Mouse (Mus musculus) naive thymus-derived CD4-positive, alpha-beta T cell, adult 2 months (primary cell): ENCODE data around the gene Sun2.

ENCODE experiments used
- DNase-seq: peaks from one replicate; pipeline ENCODE4 v3.0.0-alpha.2; 2011; ENCODE audit warnings: low read depth

Sun2 gene

DNA sequence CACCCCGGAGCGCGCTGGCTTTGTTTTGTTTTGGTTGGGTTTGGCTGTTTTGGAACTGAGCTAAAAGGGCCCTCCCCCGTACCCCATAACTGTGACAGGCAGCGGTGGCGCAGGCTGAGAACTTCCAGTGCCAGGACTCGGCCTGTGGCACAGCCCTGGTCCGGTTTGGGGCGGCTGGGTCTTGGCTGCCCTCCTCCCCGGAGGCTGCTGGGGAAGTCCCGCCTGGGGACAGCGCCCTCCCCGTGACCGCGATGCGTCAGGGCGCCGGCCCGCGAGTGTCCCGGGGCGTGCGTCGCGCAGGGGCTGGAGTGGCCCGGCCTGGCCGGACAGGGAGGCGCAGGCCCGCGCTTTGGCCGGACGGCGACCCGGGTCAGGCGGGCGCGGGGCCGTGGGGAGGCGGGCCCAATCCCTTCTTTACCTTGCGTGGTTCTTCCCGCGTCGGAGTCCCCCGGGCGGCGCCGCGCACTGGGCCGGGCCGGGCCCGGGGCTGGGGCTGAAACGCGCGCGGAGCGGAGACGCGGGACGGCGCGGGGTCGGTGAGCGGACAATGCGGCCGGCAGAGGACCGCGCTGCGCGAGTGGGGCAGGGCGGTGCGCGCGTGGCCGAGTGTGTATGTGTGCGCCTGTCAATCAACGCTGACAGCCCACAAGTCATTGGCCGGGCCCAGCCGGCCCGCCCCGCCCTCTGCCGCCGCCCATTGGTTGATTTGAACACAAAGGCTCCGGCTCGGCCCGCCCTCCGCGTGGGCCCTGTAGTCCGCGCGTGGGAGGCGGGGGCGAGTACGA, at the start of gene Sun2:
Gene Sun2 (minus strand): TSS at position 616 of the 785 bp plus-strand sequence.
- DNase-seq = peak; percentile 93

DNA sequence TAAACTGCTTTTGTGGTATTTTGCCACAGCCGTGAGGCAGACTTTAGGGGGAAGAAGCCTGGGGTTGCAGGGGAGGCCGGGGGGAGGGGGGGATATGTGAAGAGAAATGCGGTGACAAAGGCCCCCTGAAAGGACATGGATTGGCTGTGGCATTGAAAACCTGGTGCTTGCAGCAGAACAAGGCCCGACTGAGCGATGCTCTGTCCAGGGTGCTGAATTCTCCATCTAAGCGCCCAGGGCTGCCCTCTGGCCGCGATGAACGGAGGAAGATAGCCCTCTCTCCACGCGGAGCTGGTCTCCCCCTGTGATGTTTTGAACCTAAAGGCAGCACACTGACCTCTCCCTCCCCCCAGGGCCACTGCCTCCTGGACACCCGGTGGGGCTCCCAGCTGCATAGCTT, 49.2 kb upstream of the Sun2 start:
- DNase-seq = peak; percentile 60

- no peak for DNase-seq
Observed at GRCm38 (mm10) chr15:79790905-79791304, 48.6 kb upstream of the Sun2 start.

DNA sequence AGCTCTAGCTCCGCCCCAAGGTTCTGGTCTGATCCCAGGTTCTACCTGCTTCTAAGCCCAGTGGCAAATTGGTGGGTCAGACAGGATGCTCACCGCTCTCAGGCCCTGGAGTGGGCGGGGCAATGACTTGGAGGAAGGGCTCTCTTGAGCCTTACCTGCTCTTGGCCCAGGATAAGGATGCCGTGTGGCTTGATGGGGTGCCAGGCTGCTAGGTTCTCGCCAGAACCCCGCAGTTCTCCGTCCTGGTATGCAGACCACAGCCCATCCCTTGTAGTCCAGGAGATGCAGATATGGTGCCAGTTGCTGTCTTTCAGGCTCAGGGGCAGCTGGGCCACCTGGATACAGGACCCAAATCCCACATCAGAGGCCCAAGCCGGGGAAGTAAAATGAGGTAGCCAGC, 47.8 kb upstream of the Sun2 start:
- no peak for DNase-seq

GRCm38 (mm10) chr15:79787815-79788214, 45.5 kb upstream of the Sun2 start:
- DNase-seq = no peak

GRCm38 (mm10) chr15:79785056-79785455, 42.7 kb upstream of the Sun2 start:
- DNase-seq = no peak

DNA sequence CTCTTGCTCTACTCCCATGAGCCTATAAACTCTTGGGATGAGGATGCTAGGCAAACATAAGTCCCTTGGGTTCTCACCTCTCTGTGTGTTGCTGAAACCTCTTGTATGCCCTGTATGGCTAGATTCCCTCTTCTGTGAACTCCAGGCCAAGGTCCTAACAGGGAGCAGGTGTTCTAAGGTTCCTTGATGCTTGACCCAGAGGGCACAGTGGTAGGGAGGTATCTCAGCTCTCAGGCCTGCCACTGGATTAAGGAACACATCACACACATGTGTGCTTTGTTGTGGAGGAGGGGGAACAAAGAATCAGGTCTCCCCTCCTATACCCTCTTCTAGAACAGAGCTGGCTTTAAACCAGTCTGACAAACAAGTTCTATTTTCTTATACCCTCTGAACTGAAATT, 35.4 kb upstream of the Sun2 start, which contains the start of gene Dnal4:
Gene Dnal4 (minus strand): TSS at position 101 of the 400 bp plus-strand sequence.
- no peak for DNase-seq

- no peak for DNase-seq
Observed at GRCm38 (mm10) chr15:79775662-79776061, 33.3 kb upstream of the Sun2 start.

DNA sequence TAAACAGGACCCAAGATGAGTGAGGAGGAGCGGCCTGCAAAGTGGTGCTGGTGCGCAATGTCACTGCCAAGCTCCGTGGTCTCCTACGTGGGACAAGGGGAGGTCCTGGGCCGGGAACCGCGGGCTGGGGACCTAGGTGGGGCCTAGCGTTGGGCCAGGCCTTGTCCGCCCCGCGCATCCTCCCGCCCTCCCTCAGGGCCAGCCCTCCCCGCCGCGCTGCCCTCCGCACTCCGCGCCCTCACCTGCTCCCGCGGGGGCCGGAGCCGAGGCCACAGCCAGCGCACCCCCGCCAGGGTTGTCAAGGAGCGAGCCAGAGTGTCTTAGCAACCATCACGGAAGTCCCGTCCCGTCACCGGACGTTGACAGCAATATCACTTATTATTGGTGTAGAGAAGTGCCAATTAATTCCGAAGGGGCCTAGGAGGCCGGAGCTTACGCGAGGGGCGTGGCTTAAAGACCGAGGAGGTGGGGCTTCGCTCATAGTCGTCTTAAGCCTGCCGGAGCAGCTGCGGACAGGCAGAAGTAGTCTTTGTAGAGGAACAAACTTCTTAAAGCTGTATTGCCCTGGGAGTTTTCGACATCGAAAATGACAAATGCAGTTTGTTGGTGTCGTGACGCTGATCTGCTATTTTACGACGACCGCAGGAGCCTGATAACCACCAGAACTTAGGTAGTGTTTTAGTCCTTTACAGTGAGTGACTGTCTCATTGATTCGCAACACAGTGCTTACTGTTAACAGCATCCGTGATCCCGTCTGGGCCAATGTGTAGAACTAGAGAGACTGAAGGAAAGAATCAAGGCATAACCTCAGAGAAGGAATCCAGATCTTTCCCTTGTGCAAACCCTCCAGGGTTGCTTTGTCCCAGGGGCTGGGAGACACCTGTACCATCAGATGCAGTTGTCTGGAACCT, 32.0 kb upstream of the Sun2 start:
- peak; percentile 99 for DNase-seq

DNA sequence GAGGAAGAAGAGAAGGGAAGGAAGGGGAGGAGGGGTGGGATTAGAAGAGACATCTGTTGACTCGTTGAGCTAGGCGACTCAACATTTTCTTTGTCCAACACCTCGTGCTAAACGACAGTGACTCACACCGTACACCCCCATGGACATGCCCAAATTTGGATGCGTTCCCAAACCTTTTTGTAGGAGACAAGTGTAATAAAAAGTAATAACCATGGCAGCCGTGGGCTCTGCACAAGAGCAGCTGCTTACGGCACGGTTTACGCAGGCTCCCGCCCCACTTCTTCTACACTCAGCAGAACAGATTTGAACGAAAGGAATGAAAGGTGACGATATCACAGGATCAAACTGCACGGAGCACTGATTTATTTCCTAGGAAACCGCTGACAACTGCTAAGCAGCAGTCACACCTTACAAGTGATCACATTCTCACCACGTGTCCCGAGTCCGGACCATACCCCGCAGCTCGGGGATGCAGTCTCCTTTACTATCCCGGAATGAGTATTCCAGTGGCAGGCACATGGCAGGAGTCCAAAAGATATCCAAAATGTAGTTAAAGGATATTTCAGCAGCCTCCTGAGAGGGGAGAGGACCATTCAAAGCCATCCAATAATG, 28.4 kb upstream of the Sun2 start:
- no peak for DNase-seq

- DNase-seq = no peak
Observed at GRCm38 (mm10) chr15:79768302-79768701, 26.0 kb upstream of the Sun2 start.

DNA sequence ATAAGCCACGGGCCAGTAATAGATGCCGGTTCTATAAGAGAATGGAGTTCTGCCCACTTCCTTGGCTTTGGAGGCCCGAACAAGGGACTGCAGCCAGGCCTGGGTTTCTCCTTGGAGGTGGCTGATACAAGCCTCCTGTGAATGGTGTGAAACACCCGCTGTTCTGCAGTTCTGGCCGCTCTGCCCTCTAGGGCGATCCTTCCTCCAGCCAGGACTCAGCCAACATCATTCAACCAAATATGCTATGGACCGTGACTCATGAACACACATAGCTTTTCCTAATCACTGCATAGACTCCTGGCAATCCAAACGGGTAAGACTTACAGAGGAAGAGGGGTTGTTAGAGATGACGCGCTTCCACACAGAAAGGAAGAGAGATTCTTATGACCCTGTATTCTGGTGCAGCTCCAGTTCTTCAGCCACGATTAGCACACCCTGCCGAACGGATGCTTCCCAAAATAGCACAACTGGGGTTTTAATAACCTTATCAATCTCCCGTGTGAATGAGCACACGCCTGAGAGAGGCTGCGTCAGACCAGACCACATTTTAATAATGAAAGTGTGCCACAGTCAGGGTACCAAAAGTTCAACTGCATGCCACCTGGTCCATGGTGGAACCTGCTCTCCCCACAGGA, 25.1 kb upstream of the Sun2 start:
- no peak for DNase-seq

GRCm38 (mm10) chr15:79766586-79767071, 24.3 kb upstream of the Sun2 start:
- no peak for DNase-seq

DNA sequence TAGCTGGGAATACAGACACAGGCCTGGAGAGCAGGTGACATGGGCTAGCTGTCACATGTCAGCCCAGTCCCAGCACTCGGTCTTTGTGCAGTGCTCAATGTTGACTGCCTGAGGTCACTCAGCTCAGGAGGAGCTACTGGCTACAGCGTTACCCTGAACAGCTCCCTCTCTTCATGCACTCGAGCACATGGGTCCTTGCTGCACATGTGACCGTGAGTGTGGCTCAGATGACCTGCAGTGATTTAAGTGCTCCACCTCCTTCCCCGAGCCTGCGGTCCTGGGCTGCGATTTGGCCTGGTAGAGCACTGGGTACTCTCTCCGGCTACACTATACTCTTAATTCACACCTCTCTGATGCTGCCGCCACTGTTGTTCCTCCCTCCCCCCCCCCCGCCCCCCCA, 23.8 kb upstream of the Sun2 start:
- DNase-seq = no peak

- no peak for DNase-seq
Observed at GRCm38 (mm10) chr15:79765361-79765760, 23.0 kb upstream of the Sun2 start.

DNA sequence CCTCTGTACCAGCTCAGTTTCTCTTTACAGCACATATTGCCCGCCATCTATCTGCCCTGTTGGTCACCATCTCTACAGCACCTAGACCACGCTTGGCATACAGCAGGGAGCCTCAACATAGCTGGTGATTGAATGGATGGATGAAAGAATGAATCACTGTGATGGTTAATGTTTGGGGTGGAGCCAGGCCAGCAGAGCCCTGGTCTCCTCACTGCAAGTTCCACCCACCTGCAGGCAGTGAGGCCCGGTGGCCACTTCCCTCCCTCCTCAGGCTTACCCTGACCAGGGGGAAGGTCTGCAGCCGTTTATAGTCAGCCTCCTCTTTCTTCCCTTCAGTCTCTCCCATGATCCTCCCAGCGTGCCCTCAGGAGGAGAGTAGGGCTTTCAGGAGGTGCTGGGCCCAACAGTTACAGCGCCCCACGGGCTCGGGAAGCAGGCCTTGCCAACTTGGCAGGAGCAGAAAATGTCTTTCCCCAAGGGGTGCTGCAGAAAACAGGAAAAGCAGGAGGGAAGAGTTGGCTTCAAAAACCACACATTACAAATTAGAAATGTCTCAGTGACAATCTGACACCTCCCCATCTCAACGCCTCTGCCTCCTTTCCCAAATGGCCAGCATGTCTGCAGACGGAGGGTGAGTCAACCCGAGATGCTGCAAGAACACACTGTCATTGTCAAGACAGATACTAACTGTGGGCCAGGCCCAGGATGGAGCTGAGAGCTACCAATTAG, 22.4 kb upstream of the Sun2 start:
- no peak for DNase-seq

DNA sequence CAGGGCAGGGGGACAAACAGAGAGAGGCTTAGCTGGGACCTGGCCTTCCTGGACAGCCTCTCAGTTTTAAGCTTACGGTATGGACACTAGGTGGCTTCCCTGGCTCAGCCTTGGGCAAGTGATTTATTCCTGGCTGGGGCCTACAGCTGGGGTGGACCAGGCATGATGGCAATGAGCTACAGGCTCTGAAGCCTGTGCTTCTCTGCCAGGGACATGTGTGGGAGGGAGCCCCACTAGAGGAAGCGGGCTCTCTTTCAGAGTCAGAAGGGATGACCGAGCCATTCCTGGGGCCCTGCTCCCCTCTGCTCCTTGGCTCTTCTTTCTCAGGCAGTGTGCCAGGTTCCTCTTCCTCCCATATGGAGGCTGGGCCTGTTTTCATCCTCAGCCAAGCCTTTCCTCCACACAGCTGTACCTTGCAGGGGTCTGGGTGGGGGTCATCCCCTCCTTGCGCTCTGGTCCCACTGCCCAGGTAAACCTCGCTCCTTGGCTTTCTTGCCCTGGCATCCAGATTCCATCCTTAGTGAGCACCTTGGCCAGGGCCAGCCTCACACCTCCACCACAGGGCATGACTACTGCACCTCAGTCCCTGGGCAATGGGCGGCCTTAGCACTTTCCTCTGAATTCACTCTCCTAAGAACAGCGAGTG, 21.4 kb upstream of the Sun2 start:
- DNase-seq = no peak

DNA sequence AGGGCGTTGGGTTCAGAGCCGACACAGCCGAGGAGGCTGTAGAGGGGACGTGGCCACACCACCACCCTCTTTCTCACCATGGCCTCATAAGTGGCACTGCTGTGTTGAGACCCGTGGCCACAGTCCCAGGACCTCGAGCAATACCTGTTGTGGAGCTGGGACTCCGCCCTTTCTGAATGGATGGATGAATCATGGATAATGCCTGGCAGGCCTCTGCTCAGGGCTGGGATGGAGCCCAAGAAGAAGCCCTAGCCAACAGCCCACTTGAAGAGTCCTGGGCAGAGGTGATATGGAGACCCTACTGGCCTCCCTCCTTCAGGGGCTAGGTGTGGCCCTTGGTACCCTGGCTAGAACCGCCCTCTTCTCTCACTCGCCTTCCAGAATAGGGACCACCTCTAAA, 20.7 kb upstream of the Sun2 start:
- no peak for DNase-seq

DNA sequence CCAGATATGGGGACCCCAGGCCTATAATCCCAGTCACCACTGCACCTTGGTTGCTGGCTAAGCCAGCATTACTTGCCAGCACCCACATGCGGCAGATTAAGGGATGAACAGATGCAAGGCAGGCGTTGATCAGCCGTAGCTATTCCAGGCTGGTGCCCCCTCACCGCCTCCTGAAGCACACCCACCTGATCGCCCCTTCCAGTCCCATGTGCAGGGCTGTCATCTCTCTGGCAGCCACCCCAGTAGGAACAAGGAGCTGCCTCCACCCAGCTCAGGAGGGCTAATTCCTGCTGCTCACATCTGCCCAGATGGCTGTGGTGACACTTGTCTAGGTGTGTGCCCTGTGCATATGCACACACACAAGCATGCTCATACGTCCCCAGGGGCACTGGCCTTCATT, 18.6 kb upstream of the Sun2 start:
- DNase-seq = no peak

DNA sequence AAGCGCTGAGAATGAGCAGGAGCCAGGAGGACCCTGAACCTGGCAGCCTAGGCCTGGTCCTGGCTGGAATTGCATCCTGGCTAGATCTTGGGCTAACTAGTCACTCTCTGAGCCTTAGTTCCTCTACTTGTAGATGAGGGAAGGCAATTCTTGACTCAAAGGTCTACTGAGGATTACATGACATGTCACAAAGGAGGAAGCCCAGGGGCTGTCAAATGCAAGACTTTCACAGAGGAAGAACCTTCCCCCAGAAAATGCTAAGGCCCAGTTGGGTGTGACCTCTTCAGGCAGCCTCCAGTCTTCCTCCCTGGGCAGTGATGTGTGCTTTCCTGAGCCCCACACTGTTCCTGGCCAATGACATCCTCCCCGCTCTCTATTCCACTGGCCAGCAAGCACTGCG, 14.8 kb upstream of the Sun2 start:
- no peak for DNase-seq
